Mouse (Mus musculus) cerebellum, postnatal 4 days (tissue): Measurements from ENCODE around the gene Prss8.
A peak's percentile ranks its signal among the peaks of the same experiment; 100 is the strongest.

Experiments used
- DNase-seq, 2 experiments: peaks; one replicate each; pipeline ENCODE4 v3.0.0; 2022; ENCODE audit warnings: low spot score in 2 of 2, mixed read lengths in 1 of 2

The Prss8 gene

DNA sequence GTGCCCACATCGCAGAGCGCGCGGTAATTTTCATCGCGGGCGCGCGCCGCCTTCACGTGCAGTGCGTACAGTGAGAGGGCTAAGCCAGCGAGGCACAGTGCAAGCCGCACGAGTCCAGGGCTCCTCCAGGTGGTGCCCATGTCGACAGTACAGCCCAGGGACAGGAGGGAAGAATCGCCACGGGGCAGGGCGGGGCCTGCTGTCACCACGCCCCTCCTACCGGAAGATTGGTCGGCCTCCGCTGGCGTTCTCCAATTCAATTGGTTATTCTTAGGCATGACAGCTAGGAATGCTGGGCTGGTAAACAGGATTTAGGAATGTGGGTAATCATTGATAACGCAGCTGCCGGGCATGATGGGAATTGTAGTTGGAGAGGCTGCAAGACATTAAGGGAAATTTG is 34.5 kb downstream of the Prss8 start, which contains the start of the genes Gm21974 and Vkorc1:
Gene Gm21974, minus strand, starts transcription at position 13 of the 400 bp plus-strand sequence.
Gene Vkorc1, minus strand, starts transcription at position 176 of the 400 bp plus-strand sequence.
- DNase-seq: peak; percentile 74 to 93

DNA sequence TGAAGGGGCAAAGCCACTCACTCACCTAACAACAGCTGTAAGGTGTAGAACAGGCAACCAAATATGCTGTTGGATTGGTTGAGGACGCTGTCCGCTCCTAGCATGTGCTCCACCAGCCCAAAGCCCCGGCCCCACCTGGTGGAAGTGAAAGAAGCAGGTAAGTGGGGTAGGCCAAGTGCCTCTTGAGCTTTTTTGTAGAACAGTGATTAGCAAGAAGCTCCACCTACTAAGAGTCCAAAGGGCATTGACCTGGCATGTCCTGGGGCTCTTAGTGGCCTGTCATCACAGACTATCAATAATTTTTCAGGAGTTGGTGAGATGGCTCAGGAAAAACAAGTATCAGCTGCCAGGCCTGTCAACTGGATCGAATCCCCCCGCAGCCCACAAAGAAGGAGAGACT is 35.4 kb downstream of the Prss8 start:
- DNase-seq: no peak

DNA sequence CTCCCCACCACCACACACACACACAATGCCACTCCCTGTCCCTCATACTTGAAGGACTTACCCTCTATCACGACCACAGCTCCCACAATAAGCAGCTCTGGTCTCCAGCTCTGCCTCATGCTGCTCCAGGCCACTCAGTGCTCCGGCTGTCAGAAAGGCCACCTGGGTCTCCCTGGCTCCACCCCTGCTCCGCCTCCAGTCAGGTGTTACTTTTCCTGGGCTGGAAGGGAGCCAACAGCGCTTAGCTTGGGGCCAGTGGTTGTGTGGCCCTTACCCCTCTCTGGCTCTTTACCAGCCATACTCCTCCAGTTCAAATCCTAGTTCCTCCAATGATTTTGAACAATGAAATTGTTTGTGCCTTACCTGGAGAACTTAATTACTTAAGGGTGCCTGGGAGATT is 39.1 kb downstream of the Prss8 start, which contains the start of gene Prss53:
Gene Prss53, minus strand, starts transcription at position 173 of the 400 bp plus-strand sequence.
- no peak for DNase-seq

DNA sequence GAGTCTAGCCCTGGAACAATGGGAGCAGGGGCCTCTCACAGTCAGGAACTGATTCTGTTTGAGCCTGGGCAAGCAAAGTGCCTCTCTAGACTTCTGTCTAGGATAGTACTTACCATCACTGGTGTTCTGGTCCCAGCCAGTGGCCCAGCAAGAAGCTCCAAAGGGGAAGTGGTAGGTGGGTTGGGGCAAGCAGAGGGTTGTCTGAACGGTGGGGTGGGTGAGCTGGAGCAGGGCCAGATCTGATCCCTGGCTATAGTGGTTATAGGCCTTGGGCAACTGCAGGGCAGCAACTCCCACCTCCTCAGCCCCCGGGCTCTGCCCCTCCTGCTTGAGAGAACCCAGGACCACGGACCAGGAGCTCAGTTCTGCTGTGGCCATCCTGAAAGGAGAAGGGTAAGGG is 41.1 kb downstream of the Prss8 start:
- DNase-seq: no peak

DNA sequence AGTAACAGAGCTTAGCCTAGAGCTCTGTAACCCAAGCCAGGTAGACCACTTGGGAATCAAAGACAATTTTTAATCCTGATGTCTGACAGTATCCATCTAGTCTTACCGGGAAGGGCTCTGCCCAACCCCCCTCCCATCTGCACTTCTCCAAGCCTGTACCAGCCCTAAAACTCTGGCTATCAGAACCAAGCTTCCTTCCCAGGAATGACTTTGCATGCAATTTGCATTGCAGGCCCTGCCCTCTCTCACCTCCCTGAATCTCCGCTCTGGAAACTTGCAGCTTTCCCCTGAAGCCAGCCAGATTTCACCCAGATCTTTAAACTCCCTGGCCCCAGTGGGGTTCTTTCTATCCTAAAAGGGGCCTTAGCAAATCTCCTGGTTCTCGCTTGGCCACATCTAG is 42.1 kb downstream of the Prss8 start:
- DNase-seq: no peak

DNA sequence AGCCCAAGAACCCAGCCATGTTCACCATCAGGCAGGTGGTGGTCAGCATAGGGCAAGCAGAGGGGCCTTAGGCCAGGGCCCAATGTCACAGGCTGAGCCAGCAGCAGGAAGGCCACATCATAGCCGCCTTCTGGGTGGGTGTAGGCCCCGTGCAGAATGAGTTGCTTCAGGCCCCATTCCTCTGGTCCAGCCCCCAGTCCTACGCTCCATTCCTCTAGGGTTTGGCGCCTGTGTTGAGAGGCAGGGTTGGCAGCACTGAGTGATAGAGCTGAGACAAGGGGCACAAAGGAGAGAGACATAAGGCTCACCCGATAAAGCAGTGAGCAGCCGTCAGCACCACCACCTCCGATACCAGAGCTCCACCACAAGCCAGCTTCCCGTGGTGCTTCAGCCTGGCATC is 42.7 kb downstream of the Prss8 start:
- no peak for DNase-seq

DNA sequence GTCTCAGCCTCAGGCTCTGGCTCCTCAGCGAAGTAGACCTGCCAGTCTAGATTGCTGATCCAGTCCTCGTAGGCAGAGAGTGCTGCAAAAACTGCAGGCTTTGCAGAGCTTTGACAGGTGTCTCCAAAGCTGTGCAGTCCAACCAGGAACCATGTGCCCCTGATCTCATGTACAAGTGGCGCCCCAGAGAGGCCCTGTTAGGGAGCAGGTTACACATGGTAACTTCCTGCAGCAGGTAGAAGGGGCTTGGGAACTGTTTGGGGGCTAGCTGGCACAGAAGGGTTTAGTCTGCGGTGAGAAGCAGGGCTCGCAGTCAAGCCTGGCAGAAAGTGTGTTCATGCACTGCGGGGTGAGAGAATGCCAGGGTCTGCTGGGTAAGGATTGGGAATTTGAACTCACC is 43.4 kb downstream of the Prss8 start:
- DNase-seq: no peak

DNA sequence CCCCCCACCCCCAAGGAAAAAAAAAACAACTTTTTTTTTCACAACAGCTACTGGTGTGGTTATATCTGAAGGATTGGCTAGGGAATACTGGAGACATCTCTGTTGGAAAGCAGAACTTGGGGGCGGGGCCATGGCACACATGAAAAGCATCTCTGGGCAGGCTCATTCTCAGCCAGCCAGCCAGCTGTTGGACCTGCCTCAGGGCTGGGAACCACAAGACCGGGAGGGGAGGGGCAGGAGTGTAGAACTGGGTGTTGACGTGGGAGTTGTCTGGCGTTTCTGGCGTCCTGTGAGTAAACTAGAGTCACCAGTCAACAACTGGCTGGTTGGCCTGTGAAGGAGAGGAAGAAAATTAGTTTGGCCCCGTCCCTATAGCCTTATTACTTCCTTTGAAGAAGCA is 44.0 kb downstream of the Prss8 start:
- DNase-seq: no peak

DNA sequence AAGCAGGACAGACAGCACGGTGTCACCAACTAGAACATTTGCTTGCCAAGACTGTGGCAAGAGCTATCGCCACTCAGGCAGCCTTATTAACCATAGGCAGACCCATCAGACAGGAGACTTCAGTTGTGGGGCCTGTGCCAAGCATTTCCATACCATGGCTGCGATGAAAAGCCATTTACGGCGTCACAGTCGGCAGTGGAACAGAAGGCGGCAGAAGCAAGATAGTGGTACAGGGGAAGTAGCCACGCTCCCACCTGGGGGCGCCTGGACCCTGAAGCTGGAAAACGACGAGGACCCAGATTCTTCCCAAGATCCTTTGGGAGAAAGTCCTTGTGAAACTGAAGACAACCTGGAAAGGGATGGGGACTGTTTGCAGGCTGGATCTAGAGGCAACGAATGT is 49.5 kb downstream of the Prss8 start:
- no peak for DNase-seq

DNA sequence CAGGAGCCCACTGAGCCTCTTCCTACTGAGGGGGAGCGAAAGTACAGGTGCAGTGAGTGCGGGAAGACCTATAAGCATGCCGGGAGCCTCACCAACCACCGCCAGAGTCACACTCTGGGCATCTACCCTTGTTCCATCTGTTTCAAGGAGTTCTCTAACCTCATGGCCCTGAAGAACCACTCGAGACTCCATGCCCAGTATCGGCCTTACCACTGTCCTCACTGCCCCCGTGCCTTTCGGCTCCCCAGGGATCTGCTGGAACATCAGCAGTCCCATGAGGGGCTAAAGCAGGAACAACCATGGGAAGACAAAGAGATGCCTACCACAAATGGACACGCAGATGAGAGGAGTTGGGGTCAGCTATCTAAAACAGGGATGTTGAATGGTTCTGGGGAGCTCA is 50.6 kb downstream of the Prss8 start:
- DNase-seq: no peak

DNA sequence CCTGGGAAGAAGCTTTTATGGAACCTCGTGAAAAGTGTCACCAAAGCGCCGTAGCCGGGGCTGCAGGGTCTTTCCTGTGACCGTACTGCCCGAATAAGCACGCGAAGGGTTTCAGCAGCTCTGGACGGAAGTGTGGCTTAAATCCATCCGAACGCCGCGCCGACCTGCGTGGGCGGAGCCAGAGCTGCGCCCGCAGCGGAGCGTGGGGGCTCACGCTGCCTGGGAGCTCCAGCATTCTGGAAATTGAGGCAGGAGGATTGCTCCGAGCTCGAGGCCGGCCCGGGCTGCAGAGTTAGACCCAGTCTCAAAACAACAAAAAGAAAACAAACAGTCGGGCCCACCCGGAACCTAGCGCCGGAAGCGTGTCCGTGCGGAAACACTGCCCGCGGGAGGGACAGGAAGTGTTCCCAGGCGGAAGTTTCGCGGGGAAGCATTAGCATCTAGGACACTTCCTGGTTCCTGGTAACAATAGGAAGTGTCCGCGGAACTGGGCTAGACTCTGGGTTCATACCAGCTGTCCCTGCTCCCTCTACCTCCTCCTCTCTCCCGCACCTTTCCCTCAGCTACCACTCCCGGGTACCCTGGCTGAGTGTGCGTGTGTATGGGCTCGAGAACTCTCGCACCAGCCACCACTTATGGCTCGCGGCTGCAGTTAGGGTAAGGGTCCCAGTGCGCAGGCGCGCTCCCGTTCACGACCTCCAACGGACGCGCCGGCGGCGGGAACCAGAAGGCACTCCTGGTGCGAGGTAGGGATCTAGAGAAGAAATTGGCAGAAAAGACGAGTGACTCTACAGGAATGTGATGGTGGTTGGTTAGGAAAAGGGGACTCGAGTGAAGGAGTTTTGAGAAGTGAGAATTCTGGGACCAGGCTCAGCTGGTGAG is 53.2 kb downstream of the Prss8 start, which contains the start of gene Zfp668:
Gene Zfp668, minus strand, starts transcription at position 362 of the 882 bp plus-strand sequence.
- DNase-seq: peak; percentile 76 to 87

DNA sequence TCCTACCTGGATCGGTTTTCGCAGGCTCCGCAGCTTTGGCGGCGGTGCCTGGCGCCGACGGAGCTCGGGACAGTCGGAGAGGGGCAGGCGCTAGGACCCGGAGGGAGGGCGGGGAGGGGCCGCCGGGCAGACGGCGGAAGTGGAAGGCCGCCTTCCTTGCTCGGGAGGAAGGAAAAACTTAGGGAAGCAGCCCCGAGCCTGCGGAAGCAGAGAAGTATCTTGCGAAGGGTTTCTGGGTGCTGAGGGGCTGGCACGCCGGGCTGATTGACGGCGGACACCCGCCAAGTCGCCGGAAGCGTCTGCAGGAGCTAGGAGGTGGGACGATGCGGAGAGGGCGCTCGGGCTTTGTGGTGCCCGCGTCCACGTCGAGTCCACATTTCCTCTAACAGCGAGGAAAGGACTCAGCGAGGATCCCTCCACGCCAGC is 53.9 kb downstream of the Prss8 start, which contains the start of gene Zfp646:
Gene Zfp646, plus strand, starts transcription at position 181 of the 426 bp plus-strand sequence.
- no peak for DNase-seq
